Mouse (Mus musculus) intestine, embryonic 16.5 days (tissue): ENCODE data around the gene Rnf208. TPM values are rescaled to one million over a fixed set of nuclear protein-coding genes. Genes with fewer than 3 reads are reported as not detected.

Experiments
- ATAC-seq: fragments of 200-750 bp; cut with Nextera tagmentation; 2 replicates; pipeline ENCODE4 v1.8.0; 2017; ENCODE audit warnings: moderate TSS enrichment, moderate library complexity
- H3K27ac ChIP-seq: fragments of 300-500 bp; sonication (generic); 2 replicates; pipeline ENCODE4 v1.5.1; 2014; ENCODE audit warnings: mild to moderate bottlenecking, low read length
- H3K27me3 ChIP-seq: fragments of 300-500 bp; sonication (generic); replicated peaks from 2 replicates; pipeline ENCODE4 v1.6.1; 2014; ENCODE audit warnings: low read length, control low read depth, mixed read lengths; ENCODE audit not compliant: control insufficient read depth, insufficient read depth
- H3K36me3 ChIP-seq: fragments of 300-500 bp; sonication (generic); 2 replicates; pipeline ENCODE4 v1.6.1; 2014; ENCODE audit warnings: low read length, control low read depth; ENCODE audit not compliant: control insufficient read depth, insufficient read depth
- H3K4me1 ChIP-seq: fragments of 300-500 bp; sonication (generic); 2 replicates; pipeline ENCODE4 v1.6.1; 2014; ENCODE audit warnings: low read length, control low read depth, mixed read lengths; ENCODE audit not compliant: control insufficient read depth, insufficient read depth
- H3K4me2 ChIP-seq: fragments of 300-500 bp; sonication (generic); 2 replicates; pipeline ENCODE4 v1.6.1; 2014; ENCODE audit warnings: low read depth, low read length, control low read depth
- H3K4me3 ChIP-seq: fragments of 300-500 bp; sonication (generic); 2 replicates; pipeline ENCODE4 v1.5.1; 2014; ENCODE audit warnings: mild to moderate bottlenecking, low read length
- H3K9ac ChIP-seq: fragments of 300-500 bp; sonication (generic); 2 replicates; pipeline ENCODE4 v1.6.1; 2014; ENCODE audit warnings: low read depth, low read length
- H3K9me3 ChIP-seq: fragments of 300-500 bp; sonication (generic); 2 replicates; pipeline ENCODE4 v1.6.1; 2016; ENCODE audit warnings: low read length, control low read depth; ENCODE audit not compliant: control insufficient read depth
- WGBS: fragments of 180-500 bp; shearing (Covaris S2); extraction: QIAGEN DNeasy Blood & Tissue Kit; methylation state at CpG from one replicate; pipeline ENCODE4 v1.1.7; 2014; 5-methylcytosine and 5-hydroxymethylcytosine counted together
- polyA plus RNA-seq: library from polyadenylated mRNA; unstranded; fragments of >200 nt; fragmentation: Nextera tagmentation; extraction: Ambion mirVana; gene quantifications from 2 replicates; pipeline ENCODE4 v1.2.1, GENCODE M21; 2015

Gene Rnf208
- polyA plus RNA-seq, 1 experiment from 2014 or later, result 25.6 TPM

DNA sequence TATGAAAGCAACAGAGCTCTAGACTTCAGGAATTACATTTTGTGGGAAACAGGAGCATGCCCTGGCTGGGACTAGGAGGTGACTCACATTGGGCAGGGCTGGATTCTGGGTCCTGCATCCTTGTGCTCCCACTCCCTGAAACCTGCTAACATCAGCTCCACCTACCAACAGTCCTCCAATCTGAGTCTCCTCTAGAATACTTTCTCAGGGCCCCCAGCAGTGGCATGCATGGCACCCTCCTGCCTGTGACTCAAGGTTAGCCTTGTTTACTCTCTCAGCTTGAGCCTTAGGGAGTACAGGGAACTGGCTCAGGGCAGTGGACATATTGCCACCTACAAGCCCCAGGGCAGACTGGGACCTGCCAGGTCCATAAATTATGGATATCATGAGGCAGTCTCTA lies 3.9 kb upstream of the Rnf208 start:
- Histone ChIP-seq H3K36me3 (no peaks in the 10 kb centered on the region), H3K9ac (no peak overlapping the region), H3K4me1 (peaks cover 59% of the 10 kb centered on the region), H3K27me3 (no peaks in the 10 kb centered on the region), H3K9me3 (no peaks in the 10 kb centered on the region), H3K4me2 (no peak overlapping the region), H3K4me3 (no peak overlapping the region), H3K27ac (no peak overlapping the region)
- no peak for ATAC-seq

DNA sequence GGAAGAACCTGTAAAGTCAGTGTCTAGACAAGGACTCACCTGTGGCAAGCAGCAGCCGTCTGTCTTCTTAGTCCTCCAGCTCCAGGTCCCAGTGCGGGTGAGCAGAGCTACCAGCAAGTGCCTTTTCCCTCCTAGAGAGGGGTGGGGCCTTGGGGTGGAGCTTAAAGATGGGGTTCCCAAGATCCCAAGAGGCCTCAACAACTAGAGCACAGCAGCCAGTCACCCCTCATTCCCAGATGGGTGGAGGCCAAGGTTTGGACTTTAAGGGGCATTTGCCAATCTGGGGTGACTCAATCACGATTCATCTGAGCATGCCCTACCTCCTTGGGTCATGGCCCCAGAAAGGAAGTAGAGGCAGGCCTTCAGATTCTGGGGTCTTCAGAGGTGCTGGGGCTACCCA lies 2.3 kb upstream of the Rnf208 start:
- no peaks in the 10 kb centered on the region for H3K36me3 ChIP-seq
- no peak overlapping the region for H3K4me3 ChIP-seq
- 85% methylated on average over 3 of the region's 3 CpGs for WGBS
- H3K27ac ChIP-seq, result no peak overlapping the region
- no peak overlapping the region for H3K4me2 ChIP-seq
- no peaks in the 10 kb centered on the region; the same call in 1 of the 2 replicates for H3K27me3 ChIP-seq
- no peaks in the 10 kb centered on the region for H3K9me3 ChIP-seq
- peaks cover 50% of the 10 kb centered on the region for H3K4me1 ChIP-seq
- ATAC-seq, result no peak
- H3K9ac ChIP-seq, result peak overlapping the region; percentile 59; the same call in 1 of the 2 replicates

DNA sequence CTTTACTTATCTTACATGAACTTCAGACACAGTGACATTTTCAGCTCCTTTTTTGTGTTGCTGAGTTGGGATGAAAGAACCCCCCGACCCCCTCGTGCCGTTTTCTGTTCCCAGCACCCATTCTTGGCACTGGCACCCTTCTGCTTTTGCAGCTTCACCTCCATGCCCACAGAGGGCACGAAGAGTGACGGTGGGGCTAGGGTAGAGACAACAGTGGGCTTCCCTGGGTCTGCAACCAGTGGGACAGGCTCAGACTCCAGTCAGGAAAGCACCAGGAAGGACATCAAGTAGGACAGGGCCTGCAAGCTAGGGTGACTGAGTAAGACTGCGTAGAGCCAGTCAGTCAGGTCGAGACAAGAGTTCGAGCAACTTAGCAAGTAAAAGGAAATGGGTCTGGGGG lies 1.7 kb upstream of the Rnf208 start:
- Histone ChIP-seq H3K27me3 (no peaks in the 10 kb centered on the region; the same call in 1 of the 2 replicates), H3K9ac (peak overlapping the region; percentile 59), H3K36me3 (no peaks in the 10 kb centered on the region), H3K4me1 (peaks cover 47% of the 10 kb centered on the region), H3K4me3 (peak overlapping the region; percentile 62), H3K9me3 (no peaks in the 10 kb centered on the region), H3K27ac (peak overlapping the region; percentile 79), H3K4me2 (peak overlapping the region; percentile 97)
- peak; percentile 10 for ATAC-seq
- 52% methylated on average over 8 of the region's 8 CpGs for WGBS

DNA sequence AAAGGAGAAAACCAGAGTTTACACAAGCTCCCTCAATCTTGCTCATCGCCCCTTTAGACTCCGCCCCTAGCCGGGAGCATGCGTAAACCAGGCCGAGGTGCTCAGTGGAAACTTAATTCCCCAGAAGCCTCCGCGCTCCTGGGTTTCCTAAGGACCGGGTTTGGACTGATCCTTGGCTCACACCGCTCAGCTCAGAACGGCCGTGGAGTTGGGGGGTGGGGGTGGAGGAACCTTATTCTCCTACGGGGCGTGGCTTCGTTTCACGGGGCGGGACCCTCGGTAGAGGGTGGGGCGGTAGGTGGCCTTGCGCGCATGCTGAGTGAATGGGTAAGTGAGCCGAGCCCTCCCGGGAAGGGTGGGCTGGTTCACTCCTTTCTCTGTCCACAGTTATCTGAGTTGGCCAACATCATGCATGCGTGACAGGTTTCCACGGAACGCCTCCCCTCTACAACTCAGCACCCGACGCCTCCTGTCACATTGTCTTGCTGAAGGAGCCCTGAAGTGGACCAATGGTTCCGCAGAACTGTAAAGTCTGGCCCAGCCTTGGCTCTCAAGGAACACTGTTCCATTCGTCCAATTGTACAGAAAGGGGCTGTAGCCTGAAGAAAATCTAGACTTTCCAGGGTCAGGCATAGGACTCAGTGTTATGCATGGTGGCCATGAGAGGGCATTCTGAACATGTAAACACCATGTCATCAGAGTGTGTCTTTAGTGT lies 1.2 kb upstream of the Rnf208 start:
- ATAC-seq, result peak; percentile 71
- Histone ChIP-seq H3K9ac (peak overlapping the region; percentile 59), H3K4me2 (peak overlapping the region; percentile 97), H3K4me3 (peak overlapping the region; percentile 62), H3K27ac (peak overlapping the region; percentile 79), H3K9me3 (no peaks in the 10 kb centered on the region), H3K36me3 (0 out of 2 replicates have a peak, but pooled peaks cover 3% of the 10 kb centered on the region), H3K4me1 (peaks cover 46% of the 10 kb centered on the region), H3K27me3 (no peaks in the 10 kb centered on the region; the same call in 1 of the 2 replicates)
- 1% methylated on average over 29 of the region's 29 CpGs for WGBS

DNA sequence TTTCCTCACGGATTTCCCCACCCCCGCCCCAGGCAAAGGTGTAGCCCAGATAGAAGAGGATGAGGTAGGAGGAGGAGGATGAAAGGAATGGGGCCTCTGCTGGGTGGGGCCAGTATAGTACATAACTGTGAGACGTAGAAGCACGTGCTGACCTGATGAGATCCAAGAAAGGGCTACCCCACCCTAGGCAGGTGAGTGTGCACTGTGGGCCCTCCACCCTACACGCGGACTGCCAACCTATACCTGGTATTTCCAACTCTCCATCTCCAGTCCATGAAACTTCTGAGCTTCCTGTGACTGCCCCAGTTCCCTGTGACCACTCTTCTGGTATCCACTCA lies 648 bp upstream of the Rnf208 start:
- peak overlapping the region; percentile 62 for H3K4me3 ChIP-seq
- peak overlapping the region; percentile 76; the same call in 1 of the 2 replicates for H3K9ac ChIP-seq
- peak overlapping the region; percentile 79 for H3K27ac ChIP-seq
- H3K9me3 ChIP-seq, result no peaks in the 10 kb centered on the region
- WGBS, result 15% methylated on average over 6 of the region's 6 CpGs
- peak; percentile 56 for ATAC-seq
- H3K36me3 ChIP-seq, result 0 out of 2 replicates have a peak, but pooled peaks cover 4% of the 10 kb centered on the region
- peaks cover 45% of the 10 kb centered on the region for H3K4me1 ChIP-seq
- no peaks in the 10 kb centered on the region; the same call in 1 of the 2 replicates for H3K27me3 ChIP-seq
- peak overlapping the region; percentile 97 for H3K4me2 ChIP-seq

DNA sequence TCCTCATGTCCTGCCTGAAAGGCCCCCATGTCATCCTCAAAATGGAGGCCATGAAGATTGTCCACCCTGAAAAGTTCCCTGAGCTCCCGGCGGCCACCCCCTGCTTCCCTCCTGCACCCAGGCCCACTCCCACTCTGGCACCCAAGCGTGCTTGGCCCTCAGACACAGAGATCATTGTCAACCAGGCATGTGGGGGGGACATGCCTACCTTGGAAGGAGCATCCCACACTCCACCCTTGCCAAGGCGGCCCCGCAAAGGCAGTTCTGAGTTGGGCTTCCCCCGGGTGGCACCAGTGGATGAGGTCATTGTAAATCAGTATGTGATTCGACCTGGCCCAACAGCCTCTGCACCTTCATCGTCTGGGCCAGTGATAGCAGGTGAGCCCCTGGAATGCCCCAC lies 1.3 kb downstream of the Rnf208 start:
- H3K4me2 ChIP-seq, result no peak overlapping the region
- H3K4me1 ChIP-seq, result peaks cover 33% of the 10 kb centered on the region
- no peak overlapping the region for H3K27ac ChIP-seq
- H3K4me3 ChIP-seq, result no peak overlapping the region; the same call in 1 of the 2 replicates
- no peaks in the 10 kb centered on the region for H3K9me3 ChIP-seq
- no peaks in the 10 kb centered on the region; the same call in 1 of the 2 replicates for H3K27me3 ChIP-seq
- H3K36me3 ChIP-seq, result 0 out of 2 replicates have a peak, but pooled peaks cover 7% of the 10 kb centered on the region
- ATAC-seq, result no peak
- no peak overlapping the region for H3K9ac ChIP-seq
- 73% methylated on average over 8 of the region's 8 CpGs for whole genome bisulfite sequencing

DNA sequence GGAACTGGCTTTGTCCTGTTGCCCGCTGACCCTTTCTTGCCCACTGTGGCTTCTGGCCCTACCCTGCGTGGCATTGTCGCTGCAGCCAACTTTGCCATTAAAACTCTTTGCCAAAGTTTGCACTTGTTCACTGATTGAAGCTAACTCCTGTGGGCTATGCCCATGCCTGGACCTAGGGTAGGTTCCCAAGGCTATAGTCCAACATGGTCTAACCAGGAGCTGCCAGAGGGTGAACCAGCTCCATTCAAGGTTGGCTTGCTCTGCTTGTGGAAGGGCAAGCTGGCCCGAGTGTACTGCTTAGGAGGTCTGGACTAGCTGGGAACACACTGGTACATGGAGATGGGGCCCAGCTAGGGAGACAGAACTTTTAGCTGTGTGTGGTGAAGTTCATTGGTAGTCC lies 2.1 kb downstream of the Rnf208 start:
- peaks cover 33% of the 10 kb centered on the region for H3K4me1 ChIP-seq
- H3K9me3 ChIP-seq, result no peaks in the 10 kb centered on the region
- no peaks in the 10 kb centered on the region; the same call in 1 of the 2 replicates for H3K27me3 ChIP-seq
- no peak overlapping the region for H3K4me3 ChIP-seq
- ATAC-seq, result no peak
- 0 out of 2 replicates have a peak, but pooled peaks cover 8% of the 10 kb centered on the region for H3K36me3 ChIP-seq
- WGBS, result 85% methylated on average over 4 of the region's 4 CpGs
- no peak overlapping the region for H3K4me2 ChIP-seq
- no peak overlapping the region for H3K9ac ChIP-seq
- H3K27ac ChIP-seq, result no peak overlapping the region

DNA sequence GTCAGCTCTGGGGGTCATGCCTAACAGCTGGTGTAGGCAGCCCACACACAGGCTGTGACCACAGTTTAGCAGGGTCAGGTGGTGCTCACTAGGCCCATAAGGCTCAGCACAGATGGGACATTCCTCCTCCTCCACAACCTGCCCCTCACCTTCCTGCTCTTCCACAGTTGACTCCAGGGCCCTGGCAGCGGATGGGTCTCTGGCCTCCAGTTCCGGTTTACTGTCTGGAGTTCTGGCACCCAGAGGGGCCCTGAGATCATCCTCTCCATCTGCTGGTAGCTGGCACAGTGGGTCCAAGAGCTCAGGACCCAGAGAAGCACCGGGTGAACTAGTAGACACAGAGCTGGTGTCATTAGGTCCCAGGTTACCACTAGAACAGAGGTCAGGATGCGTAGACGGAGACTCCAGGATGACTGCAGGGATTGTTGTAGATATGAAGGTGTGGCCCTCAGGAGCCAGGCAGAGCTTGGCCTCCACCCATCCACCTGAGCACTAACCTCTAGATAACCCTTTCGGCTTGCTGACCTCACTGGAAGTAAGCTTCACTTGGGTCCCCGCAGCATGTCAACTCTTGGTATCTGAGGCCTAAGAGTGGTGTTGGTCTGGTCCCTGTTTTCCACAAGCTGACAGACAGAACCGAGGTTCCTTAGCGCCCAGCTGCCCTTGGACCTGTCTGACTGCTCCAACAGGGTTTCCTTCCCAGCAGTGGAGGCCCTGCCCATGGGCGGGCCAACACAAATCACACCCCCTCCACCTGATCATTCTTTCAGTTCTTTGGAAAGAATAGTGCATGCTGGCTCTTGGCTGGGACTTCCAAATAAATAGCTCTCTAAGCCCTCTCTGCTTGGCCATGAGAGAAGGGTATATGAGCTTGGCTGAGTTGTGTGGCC lies 4.4 kb downstream of the Rnf208 start, which contains the start of gene AL732309.1:
Gene AL732309.1 (minus strand): TSS at position 681 of the 890 bp plus-strand sequence.
- H3K4me3 ChIP-seq, result peak within 1 kb of the TSS; percentile 19
- peak within 1 kb of the TSS; percentile 63 for H3K27ac ChIP-seq
- H3K4me2 ChIP-seq, result peak within 1 kb of the TSS; percentile 25; the same call in 1 of the 2 replicates
- ATAC-seq, result peak; percentile 73
- H3K9me3 ChIP-seq, result no peaks in the 10 kb centered on the region
- WGBS, result 76% methylated on average over 10 of the region's 10 CpGs
- peaks cover 19% of the 10 kb centered on the region for H3K4me1 ChIP-seq
- H3K9ac ChIP-seq, result peak within 1 kb of the TSS; percentile 33; the same call in 1 of the 2 replicates
- peaks cover 12% of the 10 kb centered on the region; the same call in 1 of the 2 replicates for H3K36me3 ChIP-seq
- no peaks in the 10 kb centered on the region; the same call in 1 of the 2 replicates for H3K27me3 ChIP-seq

DNA sequence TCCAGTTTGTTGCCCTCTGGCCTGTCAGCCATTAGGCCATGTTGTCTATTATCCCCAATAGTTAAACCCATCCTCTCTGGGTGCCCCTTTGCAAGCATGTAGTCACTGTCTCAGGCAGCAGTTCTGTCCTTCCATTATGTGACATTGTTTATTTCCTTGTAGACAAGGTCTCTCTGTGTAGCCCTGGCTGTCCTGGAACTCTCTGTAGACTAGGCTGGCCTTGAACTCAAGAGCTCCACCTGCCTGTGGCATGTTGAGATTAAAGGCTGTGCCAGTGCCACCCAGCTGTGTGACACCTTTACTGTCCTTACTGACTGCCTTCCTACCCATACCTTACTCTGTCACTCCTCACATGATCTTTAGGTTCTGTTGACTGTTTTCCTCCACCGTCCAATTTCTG lies 10.3 kb downstream of the Rnf208 start:
- H3K4me1 ChIP-seq, result peaks cover 14% of the 10 kb centered on the region
- no peaks in the 10 kb centered on the region for H3K27me3 ChIP-seq
- H3K9me3 ChIP-seq, result no peaks in the 10 kb centered on the region
- ATAC-seq, result no peak
- WGBS, result 82% methylated on average over 1 of the region's 1 CpGs
- no peak overlapping the region for H3K27ac ChIP-seq
- peaks cover 8% of the 10 kb centered on the region; the same call in 1 of the 2 replicates for H3K36me3 ChIP-seq
- H3K9ac ChIP-seq, result no peak overlapping the region
- no peak overlapping the region for H3K4me3 ChIP-seq
- H3K4me2 ChIP-seq, result no peak overlapping the region
